Mouse (Mus musculus) B cell, adult 2 months (primary cell): Measurements from ENCODE around the gene Gm10401.
A peak's percentile ranks its signal among the peaks of the same experiment; 100 is the strongest.
"Not testable (repeated sequence)": the region's sequence is repeated elsewhere in the genome, so short reads cannot be mapped to it uniquely, and the experiment has no call there.

ENCODE experiments used
- DNase-seq, 2 experiments: peaks; one replicate each; pipeline ENCODE4 v3.0.0; 2022

Gene Gm10401

GRCm38 (mm10) chr5:115117467-115117866, 19.4 kb upstream of the Gm10401 start:
- DNase-seq: no peak

- no peak for DNase-seq
These were observed 18.3 kb upstream of the Gm10401 start for GRCm38 (mm10) chr5:115116426-115116825.

DNA sequence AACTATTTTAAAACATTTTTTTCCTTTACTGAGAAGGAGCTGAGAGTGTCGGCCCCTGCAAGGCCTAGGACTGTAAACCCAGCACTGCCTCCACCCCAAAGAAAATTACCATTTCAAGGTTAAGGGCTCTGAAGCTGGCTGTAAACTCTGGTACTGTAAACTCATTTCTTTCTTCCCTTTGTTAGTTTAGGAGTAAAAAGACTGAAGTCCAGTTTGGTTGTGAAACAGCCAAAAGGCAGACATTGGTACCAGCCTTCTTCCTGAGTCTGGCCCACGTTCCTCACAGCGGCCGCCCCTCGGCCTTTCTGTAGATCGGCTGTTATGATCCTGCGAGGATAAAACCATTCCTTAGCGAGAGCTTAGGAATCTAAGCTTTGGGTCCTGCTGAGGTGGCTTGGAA, 16.4 kb upstream of the Gm10401 start:
- no peak for DNase-seq

DNA sequence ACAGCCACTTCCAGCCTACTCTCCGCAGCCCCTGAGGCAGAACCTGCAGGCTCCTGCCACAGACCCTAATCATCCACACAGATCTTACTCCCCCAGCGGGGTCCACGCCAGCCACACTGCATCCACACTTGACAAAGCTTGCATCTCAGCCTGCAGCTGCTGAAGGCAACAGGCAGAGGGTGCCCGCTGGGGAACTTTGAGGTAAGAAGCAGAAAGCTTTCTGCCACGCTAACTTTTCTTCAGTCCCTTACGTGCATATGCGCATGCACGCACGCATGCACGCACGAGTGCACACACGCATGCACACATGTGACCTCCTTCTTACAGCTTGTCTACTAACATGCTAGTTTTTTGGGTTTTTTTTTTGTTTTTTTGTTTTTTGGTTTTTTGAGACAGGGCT, 15.1 kb upstream of the Gm10401 start:
- DNase-seq: no peak

DNA sequence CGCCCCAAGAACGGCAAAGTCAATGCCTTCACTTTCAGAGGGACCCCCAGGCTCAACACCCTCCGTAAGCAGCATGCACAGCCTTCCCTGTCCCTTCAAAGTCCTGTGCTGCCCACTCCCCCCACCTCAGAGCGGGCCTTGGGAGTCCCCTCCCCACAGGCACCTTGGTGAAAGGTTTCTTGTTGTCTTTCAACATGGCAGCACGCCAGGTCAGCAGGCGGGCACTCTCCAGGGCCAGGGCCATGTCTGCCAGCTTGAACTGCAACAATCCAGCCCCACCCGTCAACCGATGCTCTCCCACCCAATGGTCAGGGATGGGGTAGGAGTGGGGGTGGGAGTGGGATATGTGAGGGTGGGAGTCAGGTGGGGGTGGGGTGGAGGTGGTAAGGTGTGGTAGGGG, 13.1 kb upstream of the Gm10401 start:
- no peak for DNase-seq

DNA sequence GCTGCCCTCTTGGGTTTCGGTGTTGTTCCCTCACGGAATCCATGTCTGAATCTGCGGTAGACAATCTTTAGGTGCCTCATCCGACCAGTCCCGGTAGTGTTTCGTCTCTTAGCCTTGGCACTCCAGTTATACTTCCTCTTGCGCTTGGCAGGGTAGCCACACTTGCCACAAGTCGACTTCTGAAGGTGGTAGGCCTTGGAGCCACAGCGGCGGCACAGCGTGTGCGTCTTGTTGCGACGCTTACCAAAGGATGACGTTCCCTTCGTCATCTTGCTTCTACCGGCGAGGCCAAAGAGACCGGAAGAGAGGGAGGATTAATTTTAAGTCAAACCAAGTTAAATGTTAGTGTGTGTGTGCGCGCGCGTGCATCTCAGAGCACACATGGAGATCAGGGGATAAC, 5.2 kb upstream of the Gm10401 start:
- not testable (repeated sequence) for DNase-seq

GRCm38 (mm10) chr5:115102231-115102630, 4.1 kb upstream of the Gm10401 start:
- DNase-seq: no peak

DNA sequence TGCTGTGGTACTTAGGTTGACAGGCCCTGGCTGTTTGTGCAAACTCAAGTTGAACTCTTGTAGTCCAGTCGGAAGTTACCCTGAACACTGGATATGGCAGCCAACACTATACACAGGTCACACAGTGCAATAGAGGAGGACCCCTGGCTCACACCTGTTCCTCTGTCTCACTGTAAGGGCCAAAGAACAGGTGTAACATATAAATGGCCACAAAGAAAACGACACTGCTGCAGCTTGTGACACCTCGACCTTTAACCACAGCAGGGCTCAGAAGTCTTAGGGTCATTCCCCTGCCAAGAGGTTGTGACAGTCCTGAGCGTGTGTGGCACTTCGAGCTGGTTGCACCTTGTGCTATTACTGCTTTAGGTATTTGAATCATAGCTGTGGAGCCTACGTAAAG, 2.4 kb upstream of the Gm10401 start:
- no peak for DNase-seq

DNA sequence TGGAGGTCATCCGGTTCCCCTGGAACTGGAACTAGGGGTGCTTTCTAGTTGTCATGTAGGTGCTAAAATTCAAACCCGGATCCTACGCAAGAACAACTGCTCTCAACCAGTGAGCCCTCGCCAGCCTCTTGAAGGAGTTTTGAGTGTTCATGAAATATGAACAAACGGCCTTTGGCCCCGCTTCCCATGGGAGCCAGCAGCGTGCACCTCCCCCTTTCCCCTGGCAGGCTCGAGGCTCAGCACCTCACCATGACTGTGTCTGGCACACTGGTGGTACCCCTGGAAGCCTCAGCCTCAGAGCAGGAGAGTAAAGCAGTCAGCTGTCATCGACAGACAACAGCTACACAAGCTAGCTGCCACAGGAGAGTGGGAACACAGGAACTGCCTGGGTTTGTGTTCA, 1.9 kb upstream of the Gm10401 start:
- DNase-seq: no peak

- no peak for DNase-seq
These were observed 1.4 kb upstream of the Gm10401 start for GRCm38 (mm10) chr5:115099530-115099929.

DNA sequence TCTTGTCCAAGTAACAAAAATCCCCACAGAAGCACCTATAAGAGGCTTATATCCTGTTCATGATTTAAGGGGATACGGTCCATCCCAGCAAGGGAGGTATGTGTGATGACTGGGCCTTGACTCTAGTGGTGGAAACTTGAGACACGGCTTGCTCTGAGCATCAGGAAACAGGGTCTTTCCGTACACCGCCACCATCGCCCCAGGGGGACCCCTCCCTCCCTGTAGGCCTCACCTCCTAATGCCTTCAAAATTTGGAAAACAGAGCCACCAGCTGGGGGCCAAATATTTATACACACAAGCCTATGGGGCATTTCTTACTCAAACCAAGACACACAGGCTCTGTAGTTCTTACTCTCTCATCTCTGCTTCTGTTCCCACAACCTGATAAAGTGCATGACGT, 6.3 kb downstream of the Gm10401 start:
- DNase-seq: no peak

GRCm38 (mm10) chr5:115091015-115091414, 7.1 kb downstream of the Gm10401 start:
- no peak for DNase-seq

DNA sequence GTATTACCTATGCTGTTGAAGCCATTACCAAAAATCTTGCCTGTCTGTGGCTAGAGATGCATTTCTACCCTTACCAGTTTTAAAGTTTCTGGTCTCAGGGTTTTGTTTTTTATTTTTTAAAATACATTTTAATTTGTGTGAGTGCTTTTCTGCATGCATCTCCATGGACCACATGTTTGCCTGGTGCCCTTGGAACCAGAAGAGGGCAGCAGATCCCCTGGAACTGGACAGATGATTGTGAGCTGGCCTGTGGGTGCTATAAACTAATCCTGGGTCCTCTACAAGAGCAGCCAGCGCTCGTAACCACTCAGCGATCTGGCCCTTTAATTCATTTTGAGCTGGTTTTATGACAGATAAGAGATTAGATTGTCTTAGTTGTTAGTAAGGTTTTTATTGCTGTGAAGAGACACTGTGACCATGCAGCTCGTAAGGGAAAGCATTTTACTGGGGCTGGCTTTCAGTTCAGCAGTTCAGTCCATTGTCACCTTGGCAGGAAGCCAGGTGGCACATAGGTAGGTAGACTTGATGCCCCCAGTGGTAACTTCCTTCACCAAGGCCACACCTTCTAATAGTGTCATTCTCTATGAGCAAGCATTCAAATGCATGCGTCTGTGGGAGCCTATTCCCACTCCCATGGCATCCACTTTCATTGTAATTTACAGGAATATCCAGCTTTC, 8.4 kb downstream of the Gm10401 start:
- no peak for DNase-seq

DNA sequence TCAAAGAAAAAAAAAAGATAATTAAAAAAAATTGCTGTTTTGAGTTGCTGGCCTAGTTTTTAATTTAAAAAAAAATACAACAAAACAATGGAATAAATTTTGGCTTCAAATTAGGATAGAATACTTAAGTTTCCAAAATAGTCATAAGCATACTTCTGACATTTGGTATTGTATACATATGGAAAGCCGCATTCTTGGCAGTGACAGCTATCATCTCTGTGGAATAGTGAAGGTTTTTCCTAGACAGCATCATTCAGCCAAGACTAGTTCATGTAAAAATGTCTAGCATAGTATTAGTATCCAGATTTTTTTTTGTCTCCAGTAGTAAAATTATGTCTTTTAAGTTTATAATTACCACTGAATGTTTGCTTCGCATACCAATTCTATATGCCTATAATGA, 12.4 kb downstream of the Gm10401 start:
- no peak for DNase-seq

- no peak for DNase-seq
These were observed 14.6 kb downstream of the Gm10401 start for GRCm38 (mm10) chr5:115083492-115083891.

DNA sequence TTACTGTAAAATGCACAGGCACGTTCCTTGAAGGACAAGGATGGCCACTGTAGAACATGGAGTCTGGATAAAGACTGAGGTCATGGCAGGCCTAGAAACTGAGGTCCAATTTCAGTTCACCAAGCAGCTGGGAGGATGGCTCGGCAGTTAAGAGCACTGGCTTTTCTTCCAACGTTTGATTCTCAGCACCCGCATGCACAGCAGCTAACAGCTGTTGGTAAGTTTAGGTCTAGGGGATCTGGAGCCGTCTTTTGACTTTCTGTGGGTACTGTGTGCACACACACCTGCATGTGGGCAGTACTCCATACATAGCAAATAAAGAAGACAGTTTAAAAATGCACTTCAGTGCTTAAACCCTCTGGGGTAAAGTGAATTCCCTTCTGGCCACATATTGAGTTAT, 16.5 kb downstream of the Gm10401 start:
- no peak for DNase-seq

DNA sequence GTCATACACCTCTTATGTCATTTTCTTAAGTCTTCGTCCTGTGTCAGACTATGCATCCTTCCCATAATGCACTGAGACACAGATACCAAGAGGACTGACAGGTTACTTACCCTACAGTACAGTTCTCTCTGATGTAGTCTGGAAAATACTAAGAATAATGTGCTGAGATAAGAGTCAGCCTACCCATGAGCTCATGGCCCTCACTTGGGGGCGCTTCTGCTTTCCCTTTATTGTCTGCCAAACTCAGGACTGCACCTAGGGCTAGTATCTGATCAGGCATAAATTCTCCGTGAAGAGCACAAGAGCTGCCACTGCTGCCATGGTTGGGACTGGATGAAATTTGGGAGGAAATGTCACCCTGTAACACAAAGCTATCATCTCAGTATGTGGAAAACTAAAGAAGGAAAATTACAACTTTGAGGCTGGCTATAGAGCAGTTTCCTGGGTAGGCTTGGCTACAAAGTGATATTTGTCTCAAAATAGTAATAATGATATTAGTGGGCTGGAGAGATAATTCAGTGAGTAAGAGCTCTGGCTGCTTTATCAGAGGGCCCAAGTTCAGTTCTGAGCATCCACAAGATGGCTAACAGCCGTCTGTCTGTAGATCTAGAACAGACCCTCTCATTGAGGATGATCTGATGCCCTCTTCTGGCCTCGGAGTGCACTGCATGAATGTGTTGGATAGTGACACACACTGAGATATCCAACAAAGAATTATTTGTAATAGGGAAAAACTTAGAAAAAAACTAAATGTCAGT, 21.8 kb downstream of the Gm10401 start:
- peak; percentile 82 to 85 for DNase-seq

GRCm38 (mm10) chr5:115074749-115075148, 23.3 kb downstream of the Gm10401 start:
- DNase-seq: no peak

- DNase-seq: not testable (repeated sequence)
These were observed 24.8 kb downstream of the Gm10401 start for GRCm38 (mm10) chr5:115073306-115073705.

DNA sequence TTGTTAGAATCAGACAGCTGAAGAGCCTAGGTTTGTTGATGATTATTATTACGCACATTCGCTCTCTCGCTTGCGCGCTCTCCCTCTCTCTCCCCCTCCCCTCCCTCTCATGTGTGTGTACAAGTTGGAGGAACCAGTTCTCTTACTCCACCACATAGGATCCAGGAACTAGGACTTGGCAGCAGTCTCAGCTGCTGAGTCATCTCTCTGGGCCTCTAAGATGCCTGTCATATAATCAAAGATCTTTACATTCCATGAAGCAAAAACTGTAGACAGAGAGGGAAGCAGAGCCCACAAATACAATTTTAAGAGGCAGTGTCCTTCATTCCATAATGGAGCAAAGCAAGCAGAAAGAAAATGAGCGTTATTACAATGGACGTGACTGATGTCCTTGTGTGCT, 26.0 kb downstream of the Gm10401 start:
- no peak for DNase-seq

- DNase-seq: no peak
These were observed 26.8 kb downstream of the Gm10401 start for GRCm38 (mm10) chr5:115071096-115071901.

- DNase-seq: no peak
These were observed 27.6 kb downstream of the Gm10401 start for GRCm38 (mm10) chr5:115070457-115070856.

GRCm38 (mm10) chr5:115069611-115070010, 28.5 kb downstream of the Gm10401 start:
- no peak for DNase-seq
